Mouse (Mus musculus) testis, postnatal 10 days (tissue): ENCODE measurements around the gene Gm28897.
"Not testable (repeated sequence)": the region's sequence is repeated elsewhere in the genome, so short reads cannot be mapped to it uniquely, and the experiment has no call there.

Experiments
- DNase-seq: peaks from one replicate; pipeline ENCODE4 v3.0.0; 2021; ENCODE audit warnings: low spot score

Gm28897 gene

DNA sequence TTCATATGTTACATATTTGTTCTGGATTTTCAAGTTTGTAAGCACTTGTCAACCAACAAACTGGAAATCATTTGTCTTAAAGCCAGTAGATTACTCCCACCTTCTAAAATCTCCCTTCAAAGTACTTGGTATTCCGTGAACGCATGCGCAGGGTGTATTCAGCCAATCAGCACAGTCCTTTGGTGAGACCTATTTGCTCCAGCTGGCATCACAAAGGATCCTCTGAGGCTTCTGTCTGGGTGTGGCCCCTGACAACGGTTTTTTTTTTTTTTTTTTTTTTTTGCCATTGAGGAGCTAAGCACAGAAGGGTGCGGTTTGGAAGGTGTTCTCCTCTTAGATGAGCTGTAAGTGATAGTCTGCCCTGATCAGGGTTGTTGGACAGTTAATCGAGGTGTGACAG, at the start of gene Gm28897:
Gm28897 (plus strand) TSS at position 301 of the 400 bp plus-strand sequence.
- not testable (repeated sequence) for DNase-seq
